8 mouse cellular contexts compared by ENCODE assay signal in the genomic region with DNA sequence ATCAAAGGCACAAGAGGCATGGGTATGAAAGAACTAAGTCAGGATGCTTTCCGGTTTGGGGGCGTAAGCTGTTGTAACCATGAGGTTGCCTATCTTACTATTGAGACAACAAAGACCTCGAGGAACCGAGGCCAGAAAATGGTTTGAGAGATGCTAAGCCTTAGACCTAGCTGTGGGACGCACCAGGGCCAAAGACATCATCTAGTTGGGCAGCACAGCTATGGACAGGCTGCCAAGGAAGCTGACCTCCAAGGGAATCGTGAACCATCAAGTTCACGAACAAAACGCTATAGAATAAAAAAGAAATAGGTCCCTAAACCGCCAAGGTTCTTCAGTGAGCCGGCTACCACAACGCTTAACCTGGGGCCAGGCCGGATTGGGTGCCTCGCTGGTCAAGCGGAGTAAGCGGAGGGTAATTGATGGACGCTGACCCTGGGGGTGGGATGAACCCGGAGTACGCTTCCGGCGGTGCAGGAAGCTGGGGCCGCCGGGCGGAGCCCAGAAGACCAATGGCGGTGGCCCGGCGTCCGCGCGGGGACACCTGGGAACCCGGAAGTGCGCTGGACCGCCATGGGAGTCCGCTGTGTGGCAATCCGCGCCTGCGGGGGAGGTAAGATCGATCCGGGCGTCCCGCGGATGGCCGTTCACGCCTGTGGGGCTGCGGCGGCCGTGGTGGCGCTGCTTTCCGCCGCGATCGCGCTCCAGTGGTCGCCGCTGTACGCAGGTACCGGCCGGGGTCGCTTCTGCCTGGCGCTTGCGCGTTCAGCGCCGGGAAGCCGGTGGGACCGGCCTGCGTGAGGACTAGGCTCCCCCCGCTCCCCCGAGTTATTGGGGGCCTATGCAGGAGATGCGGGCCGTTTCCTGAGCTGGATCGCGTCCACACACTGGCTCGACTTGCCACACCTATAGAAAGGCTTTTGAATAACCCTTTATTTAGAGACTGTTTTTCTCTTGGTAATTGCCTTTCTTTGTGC. TPM values are rescaled to one million over a fixed set of nuclear protein-coding genes. Genes with fewer than 3 reads are reported as not detected.
DNase-seq lines count a peak whose midpoint lies in the region; ATAC-seq and TF ChIP-seq lines count a peak whose summit lies in the region.

Gene Naxd, plus strand, starts transcription at position 490 of the 974 bp plus-strand sequence.

- peaks cover 22% of the 10 kb centered on the region for H3K36me3 ChIP-seq in erythroblast, embryonic 14.5 days (ENCODE audit: control insufficient read depth)
- H3K36me3 ChIP-seq in heart, embryonic 12.5 days = peaks cover 13% of the 10 kb centered on the region; the same call in 1 of the 2 replicates
- H3K36me3 ChIP-seq in kidney, postnatal 0 days (ENCODE audit: insufficient read depth, low read length) = no peaks in the 10 kb centered on the region
- peaks cover 10% of the 10 kb centered on the region for H3K36me3 ChIP-seq in liver, embryonic 13.5 days
- no peaks in the 10 kb centered on the region for H3K36me3 ChIP-seq in stomach, embryonic 16.5 days (ENCODE audit: control insufficient read depth, insufficient read depth, low read length)

- TF ChIP-seq CTCF in brain, embryonic 14.5 days (IDR thresholded peaks at IDR 0.05; ENCODE audit: borderline replicate concordance, extremely low read depth, insufficient read depth, insufficient read length) = no peak
- peak; percentile 10; the same call in 1 of the 2 replicates for TF ChIP-seq CTCF in kidney, postnatal 0 days (IDR thresholded peaks at IDR 0.05; ENCODE audit: low read depth)

- peak within 1 kb of the TSS; percentile 78 for H3K4me3 ChIP-seq in erythroblast, embryonic 14.5 days (replicated peaks)
- H3K4me3 ChIP-seq in heart, embryonic 12.5 days = peak within 1 kb of the TSS; percentile 96
- H3K4me3 ChIP-seq in kidney, postnatal 0 days (replicated peaks; ENCODE audit: low read depth, low read length) = peak within 1 kb of the TSS; percentile 79
- peak within 1 kb of the TSS; percentile 96 for H3K4me3 ChIP-seq in liver, embryonic 13.5 days (replicated peaks)
- peak within 1 kb of the TSS; percentile 89 for H3K4me3 ChIP-seq in stomach, embryonic 16.5 days (replicated peaks; ENCODE audit: low read length)

- peak; percentile 90 for DNase-seq in CD4-positive helper T cell, adult 2 months (ENCODE audit: low read depth, low spot score)
- peak; percentile 97 for DNase-seq in brain, embryonic 14.5 days (ENCODE audit: low read depth)
- peak; percentile 96 for DNase-seq in kidney, postnatal 0 days (ENCODE audit: low spot score)
- peak; percentile 86 for DNase-seq in liver, embryonic 13.5 days
- DNase-seq in neural tube, embryonic 10.5 days (ENCODE audit: extremely low spot score, low spot score) = peak; percentile 92

- no peaks in the 10 kb centered on the region; the same call in 1 of the 2 replicates for H3K9me3 ChIP-seq in erythroblast, embryonic 14.5 days (ENCODE audit: control insufficient read depth, low read length)
- H3K9me3 ChIP-seq in heart, embryonic 12.5 days (replicated peaks) = no peaks in the 10 kb centered on the region
- no peaks in the 10 kb centered on the region for H3K9me3 ChIP-seq in kidney, postnatal 0 days (replicated peaks; ENCODE audit: low read length)
- no peaks in the 10 kb centered on the region for H3K9me3 ChIP-seq in liver, embryonic 13.5 days (replicated peaks)
- H3K9me3 ChIP-seq in stomach, embryonic 16.5 days (replicated peaks; ENCODE audit: control insufficient read depth, low read length) = no peaks in the 10 kb centered on the region

- peak within 1 kb of the TSS; percentile 76 for H3K4me2 ChIP-seq in heart, embryonic 12.5 days
- H3K4me2 ChIP-seq in kidney, postnatal 0 days (ENCODE audit: low read length) = peak within 1 kb of the TSS; percentile 61
- H3K4me2 ChIP-seq in liver, embryonic 13.5 days = peak within 1 kb of the TSS; percentile 85
- peak within 1 kb of the TSS; percentile 79 for H3K4me2 ChIP-seq in stomach, embryonic 16.5 days (ENCODE audit: low read depth, low read length)

- 3% methylated on average over 73 of the region's 73 CpGs for WGBS in heart, embryonic 12.5 days
- 6% methylated on average over 61 of the region's 73 CpGs for WGBS in kidney, postnatal 0 days
- WGBS in liver, embryonic 13.5 days (ENCODE audit: insufficient replicate concordance) = 4% methylated on average over 73 of the region's 73 CpGs
- WGBS in stomach, embryonic 16.5 days = 3% methylated on average over 73 of the region's 73 CpGs

- H3K27ac ChIP-seq in heart, embryonic 12.5 days (ENCODE audit: poor library complexity, severe bottlenecking) = peak within 1 kb of the TSS; percentile 39; the same call in 1 of the 2 replicates
- H3K27ac ChIP-seq in kidney, postnatal 0 days = peak within 1 kb of the TSS; percentile 75
- peak within 1 kb of the TSS; percentile 61 for H3K27ac ChIP-seq in liver, embryonic 13.5 days
- H3K27ac ChIP-seq in stomach, embryonic 16.5 days (ENCODE audit: low read length) = peak within 1 kb of the TSS; percentile 66; the same call in 1 of the 2 replicates

- ATAC-seq in heart, embryonic 12.5 days (ENCODE audit: insufficient number of reproducible peaks, low FRiP score) = peak; percentile 94
- peak; percentile 97 for ATAC-seq in kidney, postnatal 0 days (replicated peaks; ENCODE audit: low FRiP score, low read depth)
- ATAC-seq in liver, embryonic 13.5 days (ENCODE audit: low read depth) = peak; percentile 99
- ATAC-seq in stomach, embryonic 16.5 days (ENCODE audit: insufficient read depth, low FRiP score) = peak; percentile 99

- TF ChIP-seq POLR2A in brain, embryonic 14.5 days (IDR thresholded peaks at IDR 0.05; ENCODE audit: borderline replicate concordance, extremely low read depth, insufficient read depth, insufficient read length, poor library complexity, severe bottlenecking) = peak; percentile 56; the same call in 1 of the 2 replicates

- peak within 1 kb of the TSS; percentile 93 for H3K9ac ChIP-seq in heart, embryonic 12.5 days
- peak within 1 kb of the TSS; percentile 84 for H3K9ac ChIP-seq in kidney, postnatal 0 days (ENCODE audit: low read depth, low read length)
- H3K9ac ChIP-seq in liver, embryonic 13.5 days = peak within 1 kb of the TSS; percentile 89
- peak within 1 kb of the TSS; percentile 94 for H3K9ac ChIP-seq in stomach, embryonic 16.5 days (ENCODE audit: low read length)

- H3K27me3 ChIP-seq in erythroblast, embryonic 14.5 days (ENCODE audit: control insufficient read depth) = peaks cover 14% of the 10 kb centered on the region
- H3K27me3 ChIP-seq in heart, embryonic 12.5 days (replicated peaks) = peaks cover 15% of the 10 kb centered on the region
- H3K27me3 ChIP-seq in kidney, postnatal 0 days (ENCODE audit: insufficient read depth, low read length) = no peaks in the 10 kb centered on the region
- H3K27me3 ChIP-seq in liver, embryonic 13.5 days = peaks cover 10% of the 10 kb centered on the region; the same call in 1 of the 2 replicates
- H3K27me3 ChIP-seq in stomach, embryonic 16.5 days (ENCODE audit: control insufficient read depth, insufficient read depth, low read length) = no peaks in the 10 kb centered on the region

- H3K4me1 ChIP-seq in erythroblast, embryonic 14.5 days (ENCODE audit: control insufficient read depth) = peaks cover 40% of the 10 kb centered on the region
- H3K4me1 ChIP-seq in heart, embryonic 12.5 days (replicated peaks) = peaks cover 19% of the 10 kb centered on the region
- peaks cover 5% of the 10 kb centered on the region; the same call in 1 of the 2 replicates for H3K4me1 ChIP-seq in kidney, postnatal 0 days (replicated peaks; ENCODE audit: insufficient read depth, low read length)
- H3K4me1 ChIP-seq in liver, embryonic 13.5 days (replicated peaks) = peaks cover 29% of the 10 kb centered on the region
- peaks cover 15% of the 10 kb centered on the region for H3K4me1 ChIP-seq in stomach, embryonic 16.5 days (ENCODE audit: control insufficient read depth, insufficient read depth, low read length)

RNA-seq across cellular contexts. Expression of gene Naxd, which starts in this region (rescaled TPM):
- polyA plus RNA-seq in brain, embryonic 14.5 days (2012; rRNA removed) = 126 and 165 TPM in 2 replicates
- polyA plus RNA-seq in erythroblast, embryonic 14.5 days (2012) = 3.1 and 3.9 TPM in 2 replicates
- 68.8 and 71.0 TPM in 2 replicates for polyA plus RNA-seq in heart, embryonic 12.5 days (2016; fragmentation: Nextera tagmentation; extraction: Ambion mirVana)
- polyA plus RNA-seq in kidney, postnatal 0 days (2015; fragmentation: Nextera tagmentation; extraction: Ambion mirVana) = 111 and 115 TPM in 2 replicates
- 39.6 and 40.4 TPM in 2 replicates for polyA plus RNA-seq in liver, embryonic 13.5 days (2015; fragmentation: Nextera tagmentation; extraction: Ambion mirVana)
- 110 and 117 TPM in 2 replicates for polyA plus RNA-seq in stomach, embryonic 16.5 days (2015; fragmentation: Nextera tagmentation; extraction: Ambion mirVana)

Comparison
In these comparisons a context has a peak if more than half of its experiments do, and no peak if none do; other contexts are left out.
1. Peak in every context shown above with its lines: DNase-seq, ATAC-seq, H3K4me3 ChIP-seq and H3K27ac ChIP-seq.